Mouse (Mus musculus): ENCODE measurements around the gene Ndufs8. TPM values are rescaled to one million over a fixed set of nuclear protein-coding genes. Genes with fewer than 3 reads are reported as not detected.

Ndufs8 gene
- polyA plus RNA-seq, 1 experiment from 2014 or later = 273 TPM

- H3K9me3 ChIP-seq (replicated peaks) = no peaks in the 10 kb centered on the region
- H3K4me3 ChIP-seq = no peak overlapping the region
- H3K36me3 ChIP-seq = no peaks in the 10 kb centered on the region
- peak; percentile 66 for DNase-seq (ENCODE audit: low spot score)
- peaks cover 10% of the 10 kb centered on the region for H3K4me1 ChIP-seq
- peaks cover 22% of the 10 kb centered on the region for H3K27me3 ChIP-seq (ENCODE audit: low read depth, poor library complexity, severe bottlenecking)
- WGBS = 13% methylated on average over 2 of the region's 2 CpGs
- no peak overlapping the region for H3K27ac ChIP-seq
Observed at GRCm38 (mm10) chr19:3946715-3947114, 34.1 kb upstream of the Ndufs8 start.

- Histone ChIP-seq H3K4me3 (no peak overlapping the region), H3K36me3 (no peaks in the 10 kb centered on the region), H3K27me3 (ENCODE audit: low read depth, poor library complexity, severe bottlenecking) (peaks cover 22% of the 10 kb centered on the region), H3K9me3 (replicated peaks) (no peaks in the 10 kb centered on the region), H3K27ac (no peak overlapping the region), H3K4me1 (peaks cover 10% of the 10 kb centered on the region)
- no peak for DNase-seq (ENCODE audit: low spot score)
- 30% methylated on average over 10 of the region's 10 CpGs for WGBS
Observed at GRCm38 (mm10) chr19:3945872-3946564, 33.4 kb upstream of the Ndufs8 start.

GRCm38 (mm10) chr19:3942986-3943735, 30.6 kb upstream of the Ndufs8 start:
- Histone ChIP-seq H3K4me1 (peaks cover 10% of the 10 kb centered on the region), H3K4me3 (0 out of 2 replicates have a peak overlapping the region, but pooled peaks have one; percentile 20), H3K36me3 (no peaks in the 10 kb centered on the region), H3K27ac (no peak overlapping the region), H3K27me3 (ENCODE audit: low read depth, poor library complexity, severe bottlenecking) (peaks cover 17% of the 10 kb centered on the region), H3K9me3 (replicated peaks) (no peaks in the 10 kb centered on the region)
- no peak for DNase-seq (ENCODE audit: low spot score)
- WGBS = 17% methylated on average over 27 of the region's 27 CpGs

GRCm38 (mm10) chr19:3942315-3942714, 29.7 kb upstream of the Ndufs8 start:
- no peak for DNase-seq (ENCODE audit: low spot score)
- Histone ChIP-seq H3K9me3 (replicated peaks) (no peaks in the 10 kb centered on the region), H3K27ac (no peak overlapping the region), H3K4me3 (no peak overlapping the region), H3K36me3 (no peaks in the 10 kb centered on the region), H3K27me3 (ENCODE audit: low read depth, poor library complexity, severe bottlenecking) (peaks cover 17% of the 10 kb centered on the region), H3K4me1 (peaks cover 10% of the 10 kb centered on the region)
- WGBS = 75% methylated on average over 7 of the region's 7 CpGs

GRCm38 (mm10) chr19:3935896-3936850, 23.6 kb upstream of the Ndufs8 start:
- 8% methylated on average over 22 of the region's 22 CpGs for whole genome bisulfite sequencing

GRCm38 (mm10) chr19:3935032-3935895, 22.7 kb upstream of the Ndufs8 start, which contains the start of gene Unc93b1:
Gene Unc93b1, plus strand, starts transcription at chr19:3935186.
- no peaks in the 10 kb centered on the region for H3K9me3 ChIP-seq (replicated peaks)
- DNase-seq (ENCODE audit: low spot score) = peak; percentile 77
- H3K27ac ChIP-seq = peak within 1 kb of the TSS; percentile 81
- peak within 1 kb of the TSS; percentile 59 for H3K4me3 ChIP-seq
- WGBS = 5% methylated on average over 42 of the region's 42 CpGs
- H3K27me3 ChIP-seq (ENCODE audit: low read depth, poor library complexity, severe bottlenecking) = peaks cover 13% of the 10 kb centered on the region
- no peaks in the 10 kb centered on the region for H3K36me3 ChIP-seq
- peaks cover 18% of the 10 kb centered on the region for H3K4me1 ChIP-seq

More at GRCm38 (mm10) chr19:3935896-3936850, 23.6 kb upstream of the Ndufs8 start:
- Histone ChIP-seq H3K36me3 (no peaks in the 10 kb centered on the region), H3K27ac (peak overlapping the region; percentile 81), H3K27me3 (ENCODE audit: low read depth, poor library complexity, severe bottlenecking) (peaks cover 13% of the 10 kb centered on the region), H3K4me3 (peak overlapping the region; percentile 59), H3K9me3 (replicated peaks) (no peaks in the 10 kb centered on the region), H3K4me1 (peaks cover 18% of the 10 kb centered on the region)
- peak; percentile 68 for DNase-seq (ENCODE audit: low spot score)

- Histone ChIP-seq H3K4me3 (no peak overlapping the region), H3K27ac (no peak overlapping the region), H3K36me3 (no peaks in the 10 kb centered on the region), H3K9me3 (replicated peaks) (no peaks in the 10 kb centered on the region), H3K4me1 (peaks cover 29% of the 10 kb centered on the region), H3K27me3 (ENCODE audit: low read depth, poor library complexity, severe bottlenecking) (peaks cover 7% of the 10 kb centered on the region)
- no peak for DNase-seq (ENCODE audit: low spot score)
- 92% methylated on average over 9 of the region's 9 CpGs for WGBS
Observed at GRCm38 (mm10) chr19:3931716-3932115, 19.1 kb upstream of the Ndufs8 start.

- Histone ChIP-seq H3K9me3 (replicated peaks) (no peaks in the 10 kb centered on the region), H3K27ac (no peak overlapping the region), H3K4me3 (no peak overlapping the region), H3K36me3 (no peaks in the 10 kb centered on the region), H3K27me3 (ENCODE audit: low read depth, poor library complexity, severe bottlenecking) (no peaks in the 10 kb centered on the region), H3K4me1 (peaks cover 18% of the 10 kb centered on the region)
- 79% methylated on average over 21 of the region's 21 CpGs for WGBS
- no peak for DNase-seq (ENCODE audit: low spot score)
Observed at GRCm38 (mm10) chr19:3930262-3931057, 17.9 kb upstream of the Ndufs8 start.

- H3K36me3 ChIP-seq = no peaks in the 10 kb centered on the region
- H3K27ac ChIP-seq = 0 out of 2 replicates have a peak within 1 kb of the TSS, but pooled peaks have one; percentile 30
- 66% methylated on average over 12 of the region's 12 CpGs for WGBS
- no peak for DNase-seq (ENCODE audit: low spot score)
- no peaks in the 10 kb centered on the region for H3K9me3 ChIP-seq (replicated peaks)
- no peaks in the 10 kb centered on the region for H3K27me3 ChIP-seq (ENCODE audit: low read depth, poor library complexity, severe bottlenecking)
- no peak within 1 kb of the TSS for H3K4me3 ChIP-seq
- H3K4me1 ChIP-seq = peaks cover 11% of the 10 kb centered on the region
Observed at GRCm38 (mm10) chr19:3929211-3929941, 16.8 kb upstream of the Ndufs8 start, which contains the start of gene Aldh3b1. Gene Aldh3b1, minus strand, starts transcription at chr19:3929808.

- WGBS = 82% methylated on average over 4 of the region's 4 CpGs
- no peaks in the 10 kb centered on the region for H3K27me3 ChIP-seq (ENCODE audit: low read depth, poor library complexity, severe bottlenecking)
- H3K4me3 ChIP-seq = no peak overlapping the region
- H3K4me1 ChIP-seq = peaks cover 17% of the 10 kb centered on the region
- DNase-seq (ENCODE audit: low spot score) = no peak
- H3K27ac ChIP-seq = 0 out of 2 replicates have a peak overlapping the region, but pooled peaks have one; percentile 30
- H3K9me3 ChIP-seq (replicated peaks) = no peaks in the 10 kb centered on the region
- H3K36me3 ChIP-seq = no peaks in the 10 kb centered on the region
Observed at GRCm38 (mm10) chr19:3928779-3929178, 16.2 kb upstream of the Ndufs8 start.

- Histone ChIP-seq H3K27ac (no peak overlapping the region), H3K4me3 (no peak overlapping the region), H3K27me3 (ENCODE audit: low read depth, poor library complexity, severe bottlenecking) (no peaks in the 10 kb centered on the region), H3K36me3 (no peaks in the 10 kb centered on the region), H3K9me3 (replicated peaks) (no peaks in the 10 kb centered on the region), H3K4me1 (peaks cover 20% of the 10 kb centered on the region)
- no peak for DNase-seq (ENCODE audit: low spot score)
- 94% methylated on average over 4 of the region's 4 CpGs for WGBS
Observed at GRCm38 (mm10) chr19:3927989-3928388, 15.4 kb upstream of the Ndufs8 start.
